Mouse (Mus musculus): ENCODE data around the gene Surf1.

GRCm38 (mm10) chr2:26921784-26922183 is 5.5 kb upstream of the Surf1 start:
- TF ChIP-seq EP300 (IDR thresholded peaks at IDR 0.05; ENCODE audit: insufficient read depth, low read depth, low read length) (no peak), CTCF (IDR thresholded peaks at IDR 0.05; ENCODE audit: low read depth, low read length) (no peak)
